Mouse (Mus musculus): Measurements from ENCODE around the gene C130032M10Rik.
A peak's percentile ranks its signal among the peaks of the same experiment; 100 is the strongest.

C130032M10Rik gene

GRCm38 (mm10) chr9:114515364-114515763 lies at the start of gene C130032M10Rik:
Gene C130032M10Rik (plus strand): TSS chr9:114515697.
- DNase-seq (ENCODE audit: low read depth), result no peak

GRCm38 (mm10) chr9:114466871-114467270 lies 48.6 kb upstream of the C130032M10Rik start:
- peak; percentile 73 for DNase-seq (ENCODE audit: low read depth)

DNA sequence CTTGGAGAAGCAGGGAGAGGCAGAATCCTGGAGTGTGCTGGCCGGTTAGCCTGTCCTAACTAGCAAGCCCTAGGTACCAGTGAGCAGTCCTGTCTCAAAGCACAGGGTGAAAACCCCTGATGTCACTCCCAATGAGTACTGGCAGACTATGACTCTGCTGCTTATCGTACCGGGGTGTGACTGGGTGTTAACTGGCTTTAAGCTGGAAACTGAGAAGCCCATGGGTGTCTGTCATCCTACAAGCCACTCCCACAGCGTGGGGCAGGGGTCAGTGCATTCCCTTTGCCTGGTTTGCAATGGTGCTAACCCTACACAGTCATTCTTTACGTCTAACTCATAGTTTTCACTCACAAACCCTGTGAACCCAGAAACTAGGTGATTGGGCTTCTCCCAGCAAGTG lies 47.3 kb upstream of the C130032M10Rik start:
- peak; percentile 59 for DNase-seq (ENCODE audit: low read depth)

DNA sequence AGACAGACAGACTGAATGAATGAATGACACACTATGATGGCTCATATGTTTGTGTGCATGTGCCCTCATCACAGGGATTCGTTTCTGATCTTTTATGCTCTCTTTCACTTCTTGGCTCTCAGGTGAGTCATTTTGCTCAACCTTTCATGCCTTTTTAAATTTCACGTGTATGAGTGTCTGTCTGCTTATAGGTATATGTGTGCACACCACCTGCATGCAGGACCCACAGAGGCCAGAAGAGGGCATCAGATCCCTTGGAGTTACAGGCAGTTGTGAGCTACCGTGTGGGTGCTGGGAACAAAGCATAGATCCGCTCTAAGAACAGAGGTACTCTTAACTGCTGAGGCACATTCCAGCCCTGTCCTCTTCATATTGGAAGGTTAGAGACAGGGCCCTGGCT lies 46.8 kb upstream of the C130032M10Rik start:
- DNase-seq (ENCODE audit: low read depth), result peak; percentile 60

GRCm38 (mm10) chr9:114471892-114472291 lies 43.6 kb upstream of the C130032M10Rik start:
- peak; percentile 65 for DNase-seq (ENCODE audit: low read depth)

GRCm38 (mm10) chr9:114477019-114477418 lies 38.5 kb upstream of the C130032M10Rik start:
- DNase-seq (ENCODE audit: low read depth), result peak; percentile 81

DNA sequence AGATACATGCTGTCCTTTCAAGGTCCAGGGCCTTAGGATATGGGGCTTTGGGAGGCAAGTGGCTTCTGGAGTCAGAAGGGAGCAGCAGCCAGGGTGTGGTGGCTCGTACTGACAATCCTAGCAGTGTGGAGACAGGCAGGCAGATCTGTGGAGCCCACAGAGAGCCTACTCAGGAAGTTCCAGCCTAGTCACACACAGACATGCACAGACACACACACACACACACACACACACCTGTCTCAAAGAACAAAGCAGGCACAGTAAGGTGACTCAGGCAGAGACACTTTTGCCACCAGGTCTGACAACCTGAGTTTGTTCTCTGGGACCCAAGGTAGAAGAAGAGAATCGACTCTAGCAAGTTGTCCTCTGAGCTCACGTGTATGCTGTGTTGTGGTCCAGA lies 34.6 kb upstream of the C130032M10Rik start:
- DNase-seq (ENCODE audit: low read depth), result peak; percentile 63

DNA sequence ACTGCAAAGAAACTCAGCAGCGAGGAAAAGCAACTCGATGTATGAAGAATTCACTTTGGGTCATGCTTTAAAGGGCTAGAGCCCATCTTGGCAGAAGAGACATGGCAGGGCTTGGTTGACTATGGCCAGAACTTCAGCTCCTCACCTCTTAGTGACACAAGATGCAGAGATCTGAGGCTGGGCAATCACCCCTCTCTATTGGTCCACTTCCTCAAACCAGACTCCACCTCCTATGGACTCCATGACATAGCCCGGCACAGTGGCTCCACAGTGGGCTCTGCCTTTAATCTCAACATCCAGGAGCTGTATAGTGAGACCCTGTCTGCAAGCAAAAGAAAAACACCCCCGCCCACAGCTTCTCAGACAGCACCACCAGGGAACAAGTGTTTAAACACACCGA lies 30.7 kb upstream of the C130032M10Rik start:
- no peak for DNase-seq (ENCODE audit: low read depth)

- DNase-seq (ENCODE audit: low read depth), result peak; percentile 62
Measured at GRCm38 (mm10) chr9:114486808-114487207, 28.7 kb upstream of the C130032M10Rik start.

- DNase-seq (ENCODE audit: low read depth), result peak; percentile 77
Measured at GRCm38 (mm10) chr9:114487481-114488258, 27.8 kb upstream of the C130032M10Rik start.

- peak; percentile 86 for DNase-seq (ENCODE audit: low read depth)
Measured at GRCm38 (mm10) chr9:114496469-114496868, 19.0 kb upstream of the C130032M10Rik start.

GRCm38 (mm10) chr9:114498218-114498617 lies 17.3 kb upstream of the C130032M10Rik start:
- peak; percentile 95 for DNase-seq (ENCODE audit: low read depth)

DNA sequence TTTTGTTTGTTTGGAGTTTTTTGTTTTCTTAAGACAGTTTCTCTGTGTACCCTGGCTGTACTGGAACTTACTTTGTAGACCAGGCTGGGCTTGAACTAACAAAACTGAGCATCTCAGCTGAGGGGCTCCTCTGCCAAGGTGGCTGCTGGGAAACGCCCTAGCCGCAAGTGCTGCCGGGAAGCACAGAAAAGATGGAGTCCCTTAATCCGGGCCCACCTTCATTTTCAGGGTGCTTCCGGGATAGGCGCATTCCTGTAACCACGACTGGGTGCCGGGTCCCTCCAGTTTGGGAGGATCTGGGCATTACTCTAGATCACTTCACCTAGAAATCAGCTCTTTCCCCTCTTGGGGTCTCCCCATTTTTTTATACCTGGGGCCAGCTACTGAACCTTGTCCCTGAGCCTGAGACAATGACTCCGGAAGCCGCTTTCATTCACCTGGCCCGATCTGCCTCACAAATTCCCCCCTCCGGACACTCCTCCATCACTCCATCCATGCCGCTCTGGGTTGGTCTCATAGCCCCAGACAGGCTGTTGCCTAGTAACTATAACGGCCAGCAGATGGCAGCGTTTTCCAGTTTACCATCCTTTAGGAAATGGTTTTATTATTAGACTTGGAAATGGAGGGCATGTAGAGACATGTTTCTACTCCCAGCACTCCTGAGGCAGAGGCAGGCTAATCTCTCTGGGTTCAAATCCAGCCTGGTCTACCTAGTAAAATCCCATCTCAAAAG lies 15.5 kb upstream of the C130032M10Rik start:
- peak; percentile 86 for DNase-seq (ENCODE audit: low read depth)

DNA sequence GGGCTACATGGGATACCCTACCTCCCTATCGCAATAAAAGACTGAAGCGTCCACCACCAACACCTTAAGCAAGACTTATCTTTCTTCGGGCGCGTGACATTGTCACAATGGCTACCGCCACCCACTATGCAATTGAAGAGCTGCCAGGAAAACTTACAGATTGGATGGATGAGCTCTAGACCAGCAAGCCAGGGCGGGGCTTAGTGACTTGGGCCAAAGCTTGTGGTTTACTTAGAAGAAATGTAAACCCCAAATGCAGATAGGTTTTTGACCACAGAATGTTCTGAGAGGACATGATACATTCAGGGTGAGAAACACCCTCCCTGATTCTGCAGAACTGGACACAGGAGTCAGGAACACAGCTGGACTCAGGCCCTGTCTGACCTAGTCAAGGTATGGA lies 14.4 kb upstream of the C130032M10Rik start:
- DNase-seq (ENCODE audit: low read depth), result no peak

DNA sequence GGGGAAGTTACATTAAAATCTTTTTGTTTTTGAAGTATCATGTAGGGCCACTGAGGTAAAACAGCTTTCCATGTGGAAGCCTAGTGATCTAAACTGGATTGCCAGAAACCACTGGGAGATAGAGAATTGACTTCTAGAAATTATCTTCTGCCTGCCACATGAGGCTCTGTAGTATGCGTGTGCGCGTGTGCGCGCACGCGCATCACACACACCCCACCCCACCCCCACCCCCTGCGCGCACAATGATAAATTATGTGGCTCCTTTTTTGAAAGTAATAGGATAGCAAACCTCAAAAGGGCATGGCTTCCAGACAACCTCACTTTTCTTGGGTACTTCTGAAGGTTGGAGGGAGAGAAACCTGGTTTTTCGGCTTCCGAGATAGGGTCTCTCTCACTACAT lies 13.6 kb upstream of the C130032M10Rik start:
- DNase-seq (ENCODE audit: low read depth), result no peak

- no peak for DNase-seq (ENCODE audit: low read depth)
Measured at GRCm38 (mm10) chr9:114502711-114503427, 12.6 kb upstream of the C130032M10Rik start.

DNA sequence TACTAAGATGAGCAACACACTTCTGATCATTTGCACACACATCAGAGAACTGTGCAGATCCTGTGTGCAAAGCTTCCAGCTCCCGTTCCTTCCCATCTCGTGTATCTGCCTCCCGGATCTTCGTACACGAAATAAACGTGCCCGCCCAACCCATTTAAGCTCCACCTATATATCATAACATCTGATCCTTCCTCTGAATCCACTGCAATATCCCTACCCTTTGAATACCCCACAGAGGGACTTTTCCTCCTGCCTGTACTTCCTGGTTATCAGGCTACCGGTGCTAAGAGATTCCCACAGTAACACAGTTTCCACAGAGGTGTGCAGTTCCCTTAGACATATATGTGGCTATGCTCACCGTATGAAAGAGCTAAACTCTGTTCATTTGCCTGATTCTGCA lies 10.7 kb upstream of the C130032M10Rik start, which contains the start of gene Ccr4:
Gene Ccr4 (minus strand): TSS at position 101 of the 400 bp plus-strand sequence.
- no peak for DNase-seq (ENCODE audit: low read depth)

- DNase-seq (ENCODE audit: low read depth), result no peak
Measured at GRCm38 (mm10) chr9:114506564-114506963, 8.9 kb upstream of the C130032M10Rik start.

- DNase-seq (ENCODE audit: low read depth), result peak; percentile 75
Measured at GRCm38 (mm10) chr9:114507421-114507820, 8.1 kb upstream of the C130032M10Rik start.

- peak; percentile 70 for DNase-seq (ENCODE audit: low read depth)
Measured at GRCm38 (mm10) chr9:114509785-114510184, 5.7 kb upstream of the C130032M10Rik start.

DNA sequence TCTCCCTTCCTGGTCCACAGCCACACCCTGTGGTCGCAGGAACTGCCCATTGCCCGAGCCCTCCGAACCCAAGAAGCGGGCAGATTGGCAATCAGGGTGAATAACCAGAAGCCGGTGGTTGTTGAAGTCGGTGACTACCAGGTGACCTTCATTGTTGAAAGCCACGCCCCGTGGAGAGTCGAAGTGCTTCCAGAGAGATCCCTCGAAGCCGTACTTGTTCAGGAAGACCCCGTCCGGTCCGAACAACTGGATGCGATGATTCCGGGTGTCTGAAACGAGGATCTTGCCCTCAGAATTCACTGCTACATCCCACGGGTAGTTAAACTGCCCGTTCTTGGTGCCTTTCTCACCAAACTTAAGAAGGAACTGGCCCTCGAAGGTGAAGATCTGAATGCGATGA lies 2.7 kb upstream of the C130032M10Rik start:
- no peak for DNase-seq (ENCODE audit: low read depth)

DNA sequence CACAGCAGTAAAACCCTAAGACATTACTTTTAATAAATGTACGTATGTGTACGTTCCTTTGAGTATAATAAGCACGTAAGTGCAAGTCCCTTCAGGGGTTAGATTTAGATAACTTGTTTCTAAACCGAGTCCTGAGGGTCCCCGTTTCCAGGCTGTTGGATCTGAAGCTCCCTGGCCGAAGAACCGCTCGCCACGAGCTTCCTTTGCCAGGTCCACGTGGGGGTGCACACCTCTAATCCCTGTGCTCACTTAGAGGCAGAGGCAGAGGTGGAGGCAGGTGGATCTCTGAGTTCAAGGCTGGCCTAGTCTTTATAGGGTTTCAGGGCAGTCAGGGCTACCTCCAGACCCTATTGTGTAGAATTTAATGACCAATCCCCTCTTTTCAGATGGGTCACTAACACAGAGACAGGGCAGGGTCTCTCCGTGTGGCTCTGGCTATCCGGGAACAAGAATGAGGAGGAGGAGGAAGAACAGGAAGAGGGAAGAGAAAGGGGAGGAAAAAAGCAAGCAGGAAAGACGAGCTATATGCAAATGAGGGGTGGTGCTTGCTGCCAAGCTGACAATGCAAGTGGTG lies 2.5 kb downstream of the C130032M10Rik start:
- no peak for DNase-seq (ENCODE audit: low read depth)

Data from induced T-regulatory cell, adult 2 months (primary cell).